Mouse (Mus musculus) bone marrow macrophage, adult 2 months (primary cell): Measurements from ENCODE around the gene Bod1l.

Experiments used
- CTCF ChIP-seq: IDR thresholded peaks from 2 replicates; pipeline ENCODE4 v1.5.1; 2012; ENCODE audit warnings: low read depth, mild to moderate bottlenecking, low read length, moderate library complexity
- POLR2A ChIP-seq: IDR thresholded peaks from 2 replicates; pipeline ENCODE4 v1.6.1; 2012; ENCODE audit warnings: mild to moderate bottlenecking, low read depth, low read length, borderline replicate concordance

- TF ChIP-seq CTCF (no peak), POLR2A (no peak)
These were observed 39.0 kb downstream of the Bod1l start for GRCm38 (mm10) chr5:41805085-41805484.
